7 mouse cellular contexts compared by ENCODE assay signal in genomic region chr11:55389778-55390177, GRCm38 (mm10). TPM values are rescaled to one million over a fixed set of nuclear protein-coding genes. Genes with fewer than 3 reads are reported as not detected.
DNase-seq lines count a peak whose midpoint lies in the region; ATAC-seq and TF ChIP-seq lines count a peak whose summit lies in the region.

No protein-coding gene starts in this region.

- peaks cover 17% of the 10 kb centered on the region; the same call in 1 of the 2 replicates for H3K4me1 ChIP-seq in embryonic facial prominence, embryonic 10.5 days
- no peaks in the 10 kb centered on the region; the same call in 1 of the 2 replicates for H3K4me1 ChIP-seq in hindbrain, postnatal 0 days (ENCODE audit: insufficient read depth, low read length)
- peaks cover 17% of the 10 kb centered on the region; the same call in 1 of the 2 replicates for H3K4me1 ChIP-seq in limb, embryonic 13.5 days

- H3K4me2 ChIP-seq in hindbrain, postnatal 0 days (ENCODE audit: low read depth, low read length): no peak overlapping the region
- no peak overlapping the region for H3K4me2 ChIP-seq in limb, embryonic 13.5 days (replicated peaks)

- H3K4me3 ChIP-seq in embryonic facial prominence, embryonic 10.5 days: no peak overlapping the region
- H3K4me3 ChIP-seq in hindbrain, postnatal 0 days (ENCODE audit: low read length): no peak overlapping the region
- H3K4me3 ChIP-seq in limb, embryonic 13.5 days: no peak overlapping the region

- peak; percentile 51 for DNase-seq in ovary, postnatal 36 days (ENCODE audit: low spot score)
- no peak for DNase-seq in ovary, adult 18-20 months (ENCODE audit: low spot score)
- peak; percentile 87 for DNase-seq in adrenal gland, postnatal 14 days
- DNase-seq in embryonic facial prominence, embryonic 10.5 days (ENCODE audit: low spot score): peak; percentile 79
- peak; percentile 90 for DNase-seq in hindbrain, postnatal 0 days (ENCODE audit: low spot score)
- peak; percentile 79 for DNase-seq in retina, postnatal 7 days (ENCODE audit: low read depth, low spot score)

- H3K36me3 ChIP-seq in embryonic facial prominence, embryonic 10.5 days (replicated peaks): peaks cover 8% of the 10 kb centered on the region
- H3K36me3 ChIP-seq in hindbrain, postnatal 0 days (ENCODE audit: insufficient read depth, low read length): no peaks in the 10 kb centered on the region
- peaks cover 9% of the 10 kb centered on the region for H3K36me3 ChIP-seq in limb, embryonic 13.5 days

- TF ChIP-seq CTCF in hindbrain, postnatal 0 days (IDR thresholded peaks at IDR 0.05; ENCODE audit: low read depth): peak; percentile 84

- no peak overlapping the region for H3K9ac ChIP-seq in hindbrain, postnatal 0 days (replicated peaks; ENCODE audit: low read length)
- no peak overlapping the region for H3K9ac ChIP-seq in limb, embryonic 13.5 days

- H3K27me3 ChIP-seq in embryonic facial prominence, embryonic 10.5 days (replicated peaks; ENCODE audit: low read depth, poor library complexity, severe bottlenecking): peaks cover 6% of the 10 kb centered on the region; the same call in 1 of the 2 replicates
- H3K27me3 ChIP-seq in hindbrain, postnatal 0 days (ENCODE audit: insufficient read depth, low read length): no peaks in the 10 kb centered on the region
- no peaks in the 10 kb centered on the region for H3K27me3 ChIP-seq in limb, embryonic 13.5 days

- no peak for ATAC-seq in hindbrain, postnatal 0 days
- peak; percentile 21; the same call in 1 of the 2 replicates for ATAC-seq in limb, embryonic 13.5 days (ENCODE audit: low FRiP score, low read depth)

- 1% methylated on average over 2 of the region's 2 CpGs for WGBS in embryonic facial prominence, embryonic 10.5 days
- 0% methylated on average over 2 of the region's 2 CpGs for WGBS in hindbrain, postnatal 0 days
- 0% methylated on average over 2 of the region's 2 CpGs for whole genome bisulfite sequencing in limb, embryonic 13.5 days

- no peaks in the 10 kb centered on the region for H3K9me3 ChIP-seq in embryonic facial prominence, embryonic 10.5 days
- H3K9me3 ChIP-seq in hindbrain, postnatal 0 days (ENCODE audit: low read length): no peaks in the 10 kb centered on the region
- H3K9me3 ChIP-seq in limb, embryonic 13.5 days: no peaks in the 10 kb centered on the region

- H3K27ac ChIP-seq in embryonic facial prominence, embryonic 10.5 days (replicated peaks): no peak overlapping the region
- H3K27ac ChIP-seq in hindbrain, postnatal 0 days: no peak overlapping the region
- H3K27ac ChIP-seq in limb, embryonic 13.5 days: peak overlapping the region; percentile 44; the same call in 1 of the 2 replicates

RNA-seq across cellular contexts. Expression of gene Sparc, which starts 33.2 kb away (rescaled TPM):
- 2,357 and 2,456 TPM in 2 replicates for total RNA-seq in adrenal gland, postnatal 14 days (2021)
- 269 and 310 TPM in 2 replicates for polyA plus RNA-seq in embryonic facial prominence, embryonic 10.5 days (2016; fragmentation: Nextera tagmentation; extraction: Ambion mirVana)
- 303 and 356 TPM in 2 replicates for total RNA-seq in hindbrain, postnatal 0 days (2014; rRNA removed)
- polyA plus RNA-seq in hindbrain, postnatal 0 days (2015; fragmentation: Nextera tagmentation; extraction: Ambion mirVana): 794 and 832 TPM in 2 replicates
- 1,317 and 1,385 TPM in 2 replicates for polyA plus RNA-seq in limb, embryonic 13.5 days (2015; fragmentation: Nextera tagmentation; extraction: Ambion mirVana)

RNA-seq across cellular contexts. Expression of gene Fat2, which starts 53.4 kb away (rescaled TPM):
- 0.11 and 0.56 TPM in 2 replicates for total RNA-seq in adrenal gland, postnatal 14 days (2021)
- polyA plus RNA-seq in embryonic facial prominence, embryonic 10.5 days (2016; fragmentation: Nextera tagmentation; extraction: Ambion mirVana): 0.12 and 0.13 TPM in 2 replicates
- 17.6 and 21.0 TPM in 2 replicates for total RNA-seq in hindbrain, postnatal 0 days (2014; rRNA removed)
- polyA plus RNA-seq in hindbrain, postnatal 0 days (2015; fragmentation: Nextera tagmentation; extraction: Ambion mirVana): 0.78 and 0.88 TPM in 2 replicates
- polyA plus RNA-seq in limb, embryonic 13.5 days (2015; fragmentation: Nextera tagmentation; extraction: Ambion mirVana): 0.33 and 0.41 TPM in 2 replicates
